Mouse (Mus musculus) forebrain, embryonic 12.5 days (tissue): Measurements from ENCODE around the gene Gtf2f1. TPM values are rescaled to one million over a fixed set of nuclear protein-coding genes. Genes with fewer than 3 reads are reported as not detected.

Experiments
- ATAC-seq: fragments of 200-750 bp; cut with Nextera tagmentation; 2 replicates; pipeline ENCODE4 v1.8.0; 2017; ENCODE audit warnings: moderate TSS enrichment; ENCODE audit not compliant: low FRiP score
- H3K27ac ChIP-seq: fragments of 300-500 bp; sonication (generic); 2 replicates; pipeline ENCODE4 v1.5.1; 2016; ENCODE audit warnings: mild to moderate bottlenecking
- H3K27me3 ChIP-seq: fragments of 300-500 bp; sonication (generic); 2 replicates; pipeline ENCODE4 v1.6.1; 2016; ENCODE audit warnings: mild to moderate bottlenecking
- H3K36me3 ChIP-seq: fragments of 300-500 bp; sonication (generic); replicated peaks from 2 replicates; pipeline ENCODE4 v1.6.1; 2016; ENCODE audit warnings: mild to moderate bottlenecking
- H3K4me1 ChIP-seq: fragments of 300-500 bp; sonication (generic); 2 replicates; pipeline ENCODE4 v1.6.1; 2016
- H3K4me2 ChIP-seq: fragments of 300-500 bp; sonication (generic); 2 replicates; pipeline ENCODE4 v1.6.1; 2016; ENCODE audit warnings: mild to moderate bottlenecking, moderate library complexity
- H3K4me3 ChIP-seq: fragments of 300-500 bp; sonication (generic); replicated peaks from 2 replicates; pipeline ENCODE4 v1.5.1; 2016; ENCODE audit warnings: mild to moderate bottlenecking
- H3K9ac ChIP-seq: fragments of 300-500 bp; sonication (generic); 2 replicates; pipeline ENCODE4 v1.6.1; 2016; ENCODE audit warnings: mild to moderate bottlenecking
- H3K9me3 ChIP-seq: fragments of 300-500 bp; sonication (generic); 2 replicates; pipeline ENCODE4 v1.6.1; 2016
- WGBS: fragments of 180-500 bp; shearing (Covaris S2); methylation state at CpG from one replicate; pipeline ENCODE4 v1.1.7; 2016; 5-methylcytosine and 5-hydroxymethylcytosine counted together
- polyA plus RNA-seq: library from polyadenylated mRNA; unstranded; fragments of >200 nt; fragmentation: Nextera tagmentation; extraction: Ambion mirVana; gene quantifications from 2 replicates; pipeline ENCODE4 v1.2.1, GENCODE M21; 2016

The Gtf2f1 gene
- polyA plus RNA-seq, 1 experiment from 2014 or later: 81.8 TPM

DNA sequence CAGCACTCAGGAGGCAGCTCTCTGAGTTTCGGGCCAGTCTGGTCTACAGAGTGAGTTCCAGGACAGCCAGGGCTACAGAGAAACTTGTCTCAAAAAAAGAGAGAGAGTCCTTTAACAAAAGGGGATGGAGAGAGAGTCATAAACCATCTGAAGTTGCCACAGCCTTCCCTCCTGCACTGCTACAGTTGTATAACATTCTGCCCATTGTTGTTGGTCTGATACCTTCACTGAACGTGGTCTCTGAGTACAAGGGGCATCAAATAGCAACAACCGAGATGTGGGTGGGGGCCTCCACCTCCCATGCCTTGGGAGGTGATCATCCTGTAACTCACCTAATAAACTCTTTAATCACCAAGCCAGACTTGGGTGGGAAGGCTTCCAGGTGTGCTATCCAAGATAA is 25.4 kb downstream of the Gtf2f1 start:
- 74% methylated on average over 3 of the region's 3 CpGs for WGBS
- no peaks in the 10 kb centered on the region for H3K36me3 ChIP-seq

GRCm38 (mm10) chr17:56984886-56985285 is 26.2 kb downstream of the Gtf2f1 start:
- 88% methylated on average over 9 of the region's 9 CpGs for WGBS
- no peak for ATAC-seq
- Histone ChIP-seq H3K9ac (no peak overlapping the region), H3K4me3 (no peak overlapping the region), H3K27me3 (peaks cover 3% of the 10 kb centered on the region; the same call in 1 of the 2 replicates), H3K9me3 (no peaks in the 10 kb centered on the region), H3K36me3 (no peaks in the 10 kb centered on the region), H3K4me2 (no peak overlapping the region), H3K4me1 (no peaks in the 10 kb centered on the region), H3K27ac (no peak overlapping the region)

More for the DNA sequence above, 25.4 kb downstream of the Gtf2f1 start:
- no peak overlapping the region for H3K9ac ChIP-seq
- H3K4me2 ChIP-seq: no peak overlapping the region
- no peaks in the 10 kb centered on the region for H3K9me3 ChIP-seq
- H3K4me3 ChIP-seq: no peak overlapping the region
- H3K27ac ChIP-seq: no peak overlapping the region
- H3K4me1 ChIP-seq: peaks cover under 1% of the 10 kb centered on the region; the same call in 1 of the 2 replicates
- H3K27me3 ChIP-seq: peaks cover 3% of the 10 kb centered on the region; the same call in 1 of the 2 replicates
- no peak for ATAC-seq

DNA sequence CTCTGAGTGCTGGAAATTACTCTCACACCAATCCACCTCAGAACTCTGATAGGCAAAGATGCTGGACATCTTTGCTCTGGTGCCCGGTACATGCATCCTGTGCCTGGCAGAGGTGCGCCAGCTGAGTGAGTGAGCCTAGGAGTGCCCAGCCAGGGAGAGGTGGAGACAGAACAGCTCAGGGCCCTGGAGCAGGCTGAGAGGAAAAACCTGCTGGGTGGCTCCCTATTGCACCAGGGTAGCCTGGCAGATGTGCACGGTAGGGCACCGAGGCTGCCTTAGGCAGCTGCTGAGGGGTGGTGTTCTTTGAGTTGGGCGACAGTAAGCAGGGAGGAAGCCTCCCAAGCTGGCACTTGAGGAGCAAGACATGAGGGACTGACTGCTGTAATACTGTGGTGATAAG is 29.1 kb downstream of the Gtf2f1 start, which contains the start of gene Acer1:
Acer1 (minus strand) TSS at position 114 of the 400 bp plus-strand sequence.
- Histone ChIP-seq H3K4me1 (no peaks in the 10 kb centered on the region), H3K36me3 (no peaks in the 10 kb centered on the region), H3K9me3 (no peaks in the 10 kb centered on the region), H3K27ac (no peak within 1 kb of the TSS), H3K27me3 (peaks cover 3% of the 10 kb centered on the region; the same call in 1 of the 2 replicates), H3K4me2 (no peak within 1 kb of the TSS), H3K4me3 (no peak within 1 kb of the TSS), H3K9ac (no peak within 1 kb of the TSS)
- WGBS: 76% methylated on average over 5 of the region's 5 CpGs
- ATAC-seq: no peak

DNA sequence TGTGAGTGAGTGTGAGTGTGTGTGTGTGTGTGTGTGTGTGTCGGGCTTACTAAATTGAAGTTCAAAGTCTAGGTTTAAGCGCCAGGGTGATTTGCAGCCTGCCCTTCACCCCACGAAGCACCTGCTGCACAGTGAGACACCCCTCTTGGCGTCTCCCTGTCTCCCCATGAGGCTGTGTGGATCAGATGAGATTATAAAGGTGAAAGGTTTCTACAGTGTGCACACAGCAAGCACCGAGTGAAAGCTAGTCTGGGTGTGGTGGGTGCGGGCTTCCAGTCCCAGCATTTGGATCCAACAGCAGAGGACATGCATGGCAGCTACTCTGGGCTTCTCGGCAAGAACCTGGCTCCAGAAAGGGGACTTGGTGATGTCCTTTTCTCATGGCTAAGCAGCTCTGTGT is 30.0 kb downstream of the Gtf2f1 start:
- Histone ChIP-seq H3K4me3 (no peak overlapping the region), H3K36me3 (no peaks in the 10 kb centered on the region), H3K9ac (no peak overlapping the region), H3K4me1 (no peaks in the 10 kb centered on the region), H3K4me2 (no peak overlapping the region), H3K27me3 (peaks cover 3% of the 10 kb centered on the region; the same call in 1 of the 2 replicates), H3K27ac (no peak overlapping the region), H3K9me3 (no peaks in the 10 kb centered on the region)
- no peak for ATAC-seq
- WGBS: 74% methylated on average over 7 of the region's 7 CpGs

- ATAC-seq: no peak
- WGBS: 79% methylated on average over 3 of the region's 8 CpGs
- Histone ChIP-seq H3K4me2 (no peak overlapping the region), H3K9me3 (no peaks in the 10 kb centered on the region), H3K27ac (no peak overlapping the region), H3K36me3 (no peaks in the 10 kb centered on the region), H3K4me1 (no peaks in the 10 kb centered on the region), H3K27me3 (peaks cover 3% of the 10 kb centered on the region; the same call in 1 of the 2 replicates), H3K4me3 (no peak overlapping the region), H3K9ac (no peak overlapping the region)
Measured at GRCm38 (mm10) chr17:56979524-56979923, 31.6 kb downstream of the Gtf2f1 start.

- Histone ChIP-seq H3K4me1 (no peaks in the 10 kb centered on the region), H3K36me3 (no peaks in the 10 kb centered on the region), H3K27ac (no peak overlapping the region), H3K9me3 (no peaks in the 10 kb centered on the region), H3K27me3 (no peaks in the 10 kb centered on the region; the same call in 1 of the 2 replicates), H3K4me3 (no peak overlapping the region), H3K4me2 (no peak overlapping the region), H3K9ac (no peak overlapping the region)
- WGBS: 84% methylated on average over 8 of the region's 8 CpGs
- no peak for ATAC-seq
Measured at GRCm38 (mm10) chr17:56976531-56977390, 34.3 kb downstream of the Gtf2f1 start.

GRCm38 (mm10) chr17:56975391-56975790 is 35.7 kb downstream of the Gtf2f1 start:
- no peaks in the 10 kb centered on the region for H3K9me3 ChIP-seq
- H3K36me3 ChIP-seq: no peaks in the 10 kb centered on the region
- no peak overlapping the region for H3K9ac ChIP-seq
- H3K4me3 ChIP-seq: no peak overlapping the region
- no peak overlapping the region for H3K27ac ChIP-seq
- no peaks in the 10 kb centered on the region for H3K27me3 ChIP-seq
- H3K4me1 ChIP-seq: no peaks in the 10 kb centered on the region
- WGBS: 76% methylated on average over 3 of the region's 3 CpGs
- H3K4me2 ChIP-seq: no peak overlapping the region
- no peak for ATAC-seq

GRCm38 (mm10) chr17:56974708-56975240 is 36.3 kb downstream of the Gtf2f1 start:
- WGBS: 78% methylated on average over 5 of the region's 5 CpGs
- Histone ChIP-seq H3K4me2 (no peak overlapping the region), H3K27ac (no peak overlapping the region), H3K9ac (no peak overlapping the region), H3K4me3 (no peak overlapping the region), H3K9me3 (no peaks in the 10 kb centered on the region), H3K4me1 (no peaks in the 10 kb centered on the region), H3K27me3 (0 out of 2 replicates have a peak, but pooled peaks cover 5% of the 10 kb centered on the region), H3K36me3 (no peaks in the 10 kb centered on the region)
- ATAC-seq: no peak

DNA sequence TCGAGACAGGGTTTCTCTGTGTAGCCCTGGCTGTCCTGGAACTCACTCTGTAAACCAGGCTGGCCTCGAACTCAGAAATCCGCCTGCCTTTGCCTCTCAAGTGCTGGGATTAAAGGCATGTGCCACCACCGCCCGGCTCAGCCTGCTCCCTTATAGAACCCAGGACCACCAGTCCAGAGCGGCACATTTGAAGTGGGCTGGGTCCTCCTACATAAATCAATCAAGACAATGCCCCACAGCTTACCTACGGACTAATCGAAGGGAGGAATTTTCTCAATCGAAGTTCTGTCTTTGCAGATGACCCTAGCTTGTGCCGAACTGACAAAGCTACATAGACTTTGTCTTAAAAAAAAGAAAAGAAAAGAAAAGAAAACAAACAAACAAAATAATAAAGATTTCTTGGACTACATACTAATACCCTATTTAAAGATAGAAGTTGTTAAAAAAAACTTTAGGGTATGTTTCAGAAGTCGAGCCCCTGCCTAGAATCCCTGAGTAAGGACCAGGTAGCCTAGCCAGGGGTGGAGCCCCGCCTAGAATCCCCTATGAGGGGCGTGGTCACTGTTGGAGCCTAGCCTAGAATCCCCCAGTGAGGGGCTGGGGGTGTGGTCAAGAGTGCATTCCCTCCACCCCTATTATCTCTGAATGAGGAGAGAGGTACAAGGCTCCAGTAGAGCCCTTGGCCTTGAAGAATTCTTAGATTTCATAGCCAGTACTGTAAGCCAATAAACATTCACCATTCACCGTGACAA is 37.0 kb downstream of the Gtf2f1 start:
- Histone ChIP-seq H3K9me3 (no peaks in the 10 kb centered on the region), H3K27ac (no peak overlapping the region), H3K4me1 (no peaks in the 10 kb centered on the region), H3K27me3 (0 out of 2 replicates have a peak, but pooled peaks cover 6% of the 10 kb centered on the region), H3K36me3 (no peaks in the 10 kb centered on the region), H3K4me2 (no peak overlapping the region), H3K9ac (no peak overlapping the region), H3K4me3 (no peak overlapping the region)
- 73% methylated on average over 14 of the region's 14 CpGs for WGBS
- ATAC-seq: no peak

DNA sequence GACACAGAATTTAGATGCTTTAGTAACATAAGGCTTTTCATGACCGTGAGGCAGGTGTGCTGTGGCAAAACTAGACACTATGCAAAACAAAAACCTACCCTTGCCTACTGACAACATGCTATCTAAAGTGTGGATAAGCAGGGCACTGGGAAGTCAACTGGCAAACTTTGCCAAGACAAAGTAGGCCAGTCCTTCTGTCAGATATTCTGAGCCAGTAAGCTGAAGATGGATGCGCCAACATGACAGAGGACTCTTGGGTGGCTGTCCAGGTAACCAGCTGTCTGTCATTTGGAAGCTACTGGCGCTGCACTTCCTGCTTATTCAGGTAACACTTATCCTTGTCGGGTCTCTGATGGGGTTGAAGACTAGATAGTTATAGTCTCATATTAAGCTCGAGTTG is 41.0 kb downstream of the Gtf2f1 start:
- Histone ChIP-seq H3K27ac (no peak overlapping the region), H3K27me3 (0 out of 2 replicates have a peak, but pooled peaks cover 6% of the 10 kb centered on the region), H3K36me3 (no peaks in the 10 kb centered on the region), H3K4me3 (no peak overlapping the region), H3K4me1 (no peaks in the 10 kb centered on the region), H3K4me2 (no peak overlapping the region), H3K9ac (no peak overlapping the region), H3K9me3 (no peaks in the 10 kb centered on the region)
- 76% methylated on average over 5 of the region's 5 CpGs for WGBS
- no peak for ATAC-seq

DNA sequence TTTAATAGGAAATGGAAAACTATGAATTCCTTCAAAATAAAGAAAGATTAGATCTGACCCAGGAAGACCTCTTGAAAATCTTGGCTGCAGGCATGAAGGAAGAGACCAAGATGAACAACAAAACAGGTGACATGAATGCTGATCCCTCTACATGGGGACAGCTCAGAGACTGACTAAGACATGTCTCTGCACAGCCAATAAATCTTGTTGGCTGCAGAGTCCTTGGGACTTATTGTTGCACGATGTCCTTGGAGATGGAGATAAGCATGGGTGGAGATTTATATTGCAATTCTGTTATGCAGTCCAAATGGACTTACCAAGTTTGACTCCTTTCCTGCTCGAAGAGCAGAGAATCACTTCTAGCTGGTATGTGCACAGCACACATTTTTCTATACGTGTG is 41.8 kb downstream of the Gtf2f1 start:
- no peaks in the 10 kb centered on the region for H3K4me1 ChIP-seq
- H3K9ac ChIP-seq: no peak overlapping the region
- ATAC-seq: no peak
- no peak overlapping the region for H3K4me3 ChIP-seq
- no peak overlapping the region for H3K27ac ChIP-seq
- H3K9me3 ChIP-seq: no peaks in the 10 kb centered on the region
- no peaks in the 10 kb centered on the region for H3K36me3 ChIP-seq
- no peak overlapping the region for H3K4me2 ChIP-seq
- 0 out of 2 replicates have a peak, but pooled peaks cover 6% of the 10 kb centered on the region for H3K27me3 ChIP-seq
- 80% methylated on average over 3 of the region's 3 CpGs for WGBS

DNA sequence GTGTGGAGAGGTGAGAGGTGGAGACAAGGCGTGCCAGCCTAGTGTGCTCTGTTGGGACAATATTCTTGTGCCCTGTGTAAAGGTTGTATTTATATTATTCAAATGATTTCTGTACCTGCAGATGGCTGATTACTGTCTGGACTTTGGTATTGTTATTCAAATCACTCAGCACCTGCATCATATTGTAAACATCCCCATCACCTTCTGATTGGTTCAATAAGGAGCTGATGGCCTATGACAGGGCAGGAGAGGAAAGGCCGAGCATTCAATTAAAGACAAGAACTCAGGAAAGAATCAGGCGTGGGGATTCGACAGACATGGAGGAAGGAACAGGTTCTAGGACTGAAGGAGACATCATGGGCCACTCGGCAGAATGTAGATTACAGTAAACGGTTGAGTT is 47.4 kb downstream of the Gtf2f1 start:
- no peak for ATAC-seq
- H3K27ac ChIP-seq: no peak overlapping the region

More for the DNA sequence above, 47.4 kb downstream of the Gtf2f1 start:
- WGBS: 83% methylated on average over 6 of the region's 6 CpGs
- H3K9ac ChIP-seq: no peak overlapping the region
- H3K4me3 ChIP-seq: no peak overlapping the region
- no peaks in the 10 kb centered on the region for H3K9me3 ChIP-seq
- no peaks in the 10 kb centered on the region for H3K27me3 ChIP-seq
- H3K36me3 ChIP-seq: no peaks in the 10 kb centered on the region
- H3K4me2 ChIP-seq: no peak overlapping the region
- H3K4me1 ChIP-seq: no peaks in the 10 kb centered on the region
